Mouse (Mus musculus): Measurements from ENCODE around the gene Inpp5f. TPM values are rescaled to one million over a fixed set of nuclear protein-coding genes. Genes with fewer than 3 reads are reported as not detected.
"Not testable (repeated sequence)": the region's sequence is repeated elsewhere in the genome, so short reads cannot be mapped to it uniquely, and the experiment has no call there.

The Inpp5f gene
- polyA plus RNA-seq, 1 experiment: 18.4 TPM

DNA sequence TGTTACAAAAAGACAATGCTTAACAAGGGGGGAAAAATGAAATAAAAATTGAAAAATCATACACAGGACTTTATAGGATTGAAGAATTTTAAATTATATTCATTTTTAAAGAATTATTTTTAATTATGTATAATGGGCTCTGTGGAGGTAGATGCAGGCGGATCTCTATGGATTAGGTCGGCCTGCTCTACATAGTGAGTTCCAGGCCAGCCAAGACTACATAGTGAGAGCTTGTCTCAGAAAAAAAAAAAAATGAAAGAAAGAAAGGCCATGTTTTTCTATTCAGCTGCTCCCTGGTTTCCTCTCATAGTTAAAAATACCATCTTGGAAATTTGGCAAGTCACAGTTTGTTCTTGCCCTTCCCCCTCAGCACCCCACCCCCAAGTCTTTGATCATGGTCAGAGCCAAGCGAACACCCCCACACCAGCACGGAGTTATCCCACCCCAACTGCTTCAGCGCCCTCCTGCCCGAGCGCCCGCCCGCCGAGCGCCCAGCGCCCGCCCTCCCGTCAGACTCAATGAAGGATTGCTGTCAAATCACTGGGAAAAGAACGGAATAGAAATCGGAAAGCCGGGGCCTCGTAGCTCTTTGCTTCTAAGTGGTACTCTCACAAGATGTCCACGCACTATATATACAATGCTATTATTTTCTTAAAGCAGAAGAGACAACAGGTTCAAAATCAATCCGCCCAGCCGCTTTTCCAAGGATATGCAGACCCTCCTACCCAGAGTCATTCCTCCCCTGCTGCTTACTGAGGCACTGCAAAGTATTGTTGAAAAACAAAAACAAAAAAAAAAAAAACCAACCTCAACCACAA, 18.8 kb upstream of the Inpp5f start:
- Histone ChIP-seq H3K4me1 (ENCODE audit: control insufficient read depth, insufficient read depth, low read length) (no peaks in the 10 kb centered on the region), H3K4me3 (ENCODE audit: insufficient read depth, low read length) (no peak overlapping the region), H3K27ac (ENCODE audit: insufficient read depth, low read depth, low read length) (no peak overlapping the region)
- no peak for TF ChIP-seq CTCF (IDR thresholded peaks at IDR 0.05; ENCODE audit: low read depth, low read length)
- no peak for TF ChIP-seq POLR2A (IDR thresholded peaks at IDR 0.05; ENCODE audit: borderline replicate concordance, low read depth, low read length)

- H3K27ac ChIP-seq (ENCODE audit: insufficient read depth, low read depth, low read length): no peak overlapping the region
- TF ChIP-seq CTCF (IDR thresholded peaks at IDR 0.05; ENCODE audit: low read depth, low read length): no peak
- TF ChIP-seq POLR2A (IDR thresholded peaks at IDR 0.05; ENCODE audit: borderline replicate concordance, low read depth, low read length): no peak
- H3K4me3 ChIP-seq (ENCODE audit: insufficient read depth, low read length): no peak overlapping the region
- H3K4me1 ChIP-seq (ENCODE audit: control insufficient read depth, insufficient read depth, low read length): no peaks in the 10 kb centered on the region
These were observed 18.2 kb upstream of the Inpp5f start for GRCm38 (mm10) chr7:128592936-128593241.

DNA sequence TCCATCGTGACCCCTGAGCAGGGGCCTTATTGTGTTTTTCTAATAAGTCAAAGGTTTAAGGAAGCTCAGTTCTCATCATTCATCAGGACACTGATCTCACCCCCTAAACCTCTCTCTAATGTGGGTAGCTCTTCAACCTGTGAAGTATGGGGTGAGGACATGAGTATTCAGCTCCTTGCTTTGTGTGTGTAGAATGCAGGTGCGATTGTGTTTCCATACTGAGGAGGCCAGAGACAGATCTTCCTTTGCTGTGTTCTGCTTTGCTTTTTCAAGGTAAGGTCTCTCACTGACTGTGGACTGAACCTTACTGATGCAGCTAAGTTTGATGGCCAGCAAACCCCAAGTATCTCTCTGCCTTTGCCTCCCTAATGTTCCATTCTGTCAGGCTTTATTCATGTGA, 14.9 kb upstream of the Inpp5f start:
- H3K4me1 ChIP-seq (ENCODE audit: control insufficient read depth, insufficient read depth, low read length): no peaks in the 10 kb centered on the region
- TF ChIP-seq CTCF (IDR thresholded peaks at IDR 0.05; ENCODE audit: low read depth, low read length) (no peak), POLR2A (IDR thresholded peaks at IDR 0.05; ENCODE audit: borderline replicate concordance, low read depth, low read length) (no peak)
- H3K27ac ChIP-seq (ENCODE audit: insufficient read depth, low read depth, low read length): no peak overlapping the region
- no peak overlapping the region for H3K4me3 ChIP-seq (ENCODE audit: insufficient read depth, low read length)

DNA sequence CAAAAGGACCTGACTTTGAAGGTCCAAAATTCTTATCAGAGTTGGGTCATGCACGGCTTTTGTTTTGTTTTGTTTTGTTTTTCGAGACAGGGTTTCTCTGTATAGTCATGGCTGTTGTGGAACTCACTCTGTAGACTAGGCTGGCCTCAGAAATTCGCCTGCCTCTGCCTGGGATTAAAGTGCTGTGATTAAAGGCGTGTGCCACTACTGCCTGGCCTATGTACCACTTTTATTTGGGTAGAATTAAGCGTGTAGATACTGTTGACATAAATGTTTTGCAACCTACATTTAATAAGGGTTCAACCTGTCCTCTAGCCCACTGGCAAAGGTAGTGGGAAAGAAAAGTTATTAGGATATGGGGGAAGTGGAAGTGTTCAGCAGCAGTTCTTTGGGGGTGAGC, 12.1 kb upstream of the Inpp5f start:
- TF ChIP-seq POLR2A (IDR thresholded peaks at IDR 0.05; ENCODE audit: borderline replicate concordance, low read depth, low read length): no peak
- no peak for TF ChIP-seq CTCF (IDR thresholded peaks at IDR 0.05; ENCODE audit: low read depth, low read length)
- Histone ChIP-seq H3K4me3 (ENCODE audit: insufficient read depth, low read length) (no peak overlapping the region), H3K27ac (ENCODE audit: insufficient read depth, low read depth, low read length) (no peak overlapping the region), H3K4me1 (ENCODE audit: control insufficient read depth, insufficient read depth, low read length) (no peaks in the 10 kb centered on the region)

DNA sequence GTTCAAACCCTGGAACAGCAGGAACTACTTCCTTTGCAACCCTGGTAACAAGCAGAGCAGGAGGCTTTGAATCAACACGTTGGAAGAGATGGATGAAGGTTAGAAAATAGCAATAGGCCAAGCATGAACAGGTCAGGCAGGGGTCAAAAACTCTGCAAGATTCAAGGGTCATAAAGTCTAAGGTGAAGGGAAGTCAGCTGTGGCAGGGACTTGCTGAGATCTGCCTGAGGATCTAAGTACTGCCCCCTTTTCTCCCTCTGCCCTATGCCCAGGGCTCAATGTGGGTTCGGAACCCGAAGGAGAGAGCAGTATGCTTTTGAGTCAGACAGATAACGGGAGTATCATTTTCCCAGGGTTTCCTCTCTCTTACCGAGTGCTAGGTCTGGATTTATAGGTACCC, 9.3 kb upstream of the Inpp5f start:
- Histone ChIP-seq H3K4me1 (ENCODE audit: control insufficient read depth, insufficient read depth, low read length) (no peaks in the 10 kb centered on the region), H3K4me3 (ENCODE audit: insufficient read depth, low read length) (no peak overlapping the region), H3K27ac (ENCODE audit: insufficient read depth, low read depth, low read length) (no peak overlapping the region)
- TF ChIP-seq POLR2A (IDR thresholded peaks at IDR 0.05; ENCODE audit: borderline replicate concordance, low read depth, low read length) (no peak), CTCF (IDR thresholded peaks at IDR 0.05; ENCODE audit: low read depth, low read length) (no peak)

DNA sequence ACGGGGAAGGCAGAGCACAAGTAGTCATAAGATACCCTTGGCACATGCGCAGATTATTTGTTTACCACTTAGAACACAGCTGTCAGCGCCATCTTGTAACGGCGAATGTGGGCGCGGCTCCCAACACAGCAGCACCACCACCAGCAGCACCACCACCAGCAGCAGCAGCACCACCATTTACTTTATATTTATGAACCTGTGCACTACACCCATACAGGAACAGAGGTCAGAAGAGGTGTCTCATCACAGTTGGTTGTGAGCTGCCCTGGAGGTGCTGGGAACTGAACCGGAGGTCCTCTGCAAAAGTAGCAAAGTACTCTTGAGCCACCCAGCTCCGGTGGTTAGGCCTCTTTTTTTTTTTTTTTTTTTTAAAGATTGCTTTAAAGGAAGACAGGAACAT, 1.2 kb upstream of the Inpp5f start:
- not testable (repeated sequence) for H3K4me3 ChIP-seq (ENCODE audit: insufficient read depth, low read length); H3K27ac ChIP-seq (ENCODE audit: insufficient read depth, low read depth, low read length)
- H3K4me1 ChIP-seq (ENCODE audit: control insufficient read depth, insufficient read depth, low read length): peaks cover 19% of the 10 kb centered on the region

GRCm38 (mm10) chr7:128610490-128610889, 638 bp upstream of the Inpp5f start:
- TF ChIP-seq CTCF (IDR thresholded peaks at IDR 0.05; ENCODE audit: low read depth, low read length) (no peak), POLR2A (IDR thresholded peaks at IDR 0.05; ENCODE audit: borderline replicate concordance, low read depth, low read length) (no peak)
- Histone ChIP-seq H3K4me3 (ENCODE audit: insufficient read depth, low read length) (no peak overlapping the region), H3K27ac (ENCODE audit: insufficient read depth, low read depth, low read length) (peak overlapping the region; percentile 41)

DNA sequence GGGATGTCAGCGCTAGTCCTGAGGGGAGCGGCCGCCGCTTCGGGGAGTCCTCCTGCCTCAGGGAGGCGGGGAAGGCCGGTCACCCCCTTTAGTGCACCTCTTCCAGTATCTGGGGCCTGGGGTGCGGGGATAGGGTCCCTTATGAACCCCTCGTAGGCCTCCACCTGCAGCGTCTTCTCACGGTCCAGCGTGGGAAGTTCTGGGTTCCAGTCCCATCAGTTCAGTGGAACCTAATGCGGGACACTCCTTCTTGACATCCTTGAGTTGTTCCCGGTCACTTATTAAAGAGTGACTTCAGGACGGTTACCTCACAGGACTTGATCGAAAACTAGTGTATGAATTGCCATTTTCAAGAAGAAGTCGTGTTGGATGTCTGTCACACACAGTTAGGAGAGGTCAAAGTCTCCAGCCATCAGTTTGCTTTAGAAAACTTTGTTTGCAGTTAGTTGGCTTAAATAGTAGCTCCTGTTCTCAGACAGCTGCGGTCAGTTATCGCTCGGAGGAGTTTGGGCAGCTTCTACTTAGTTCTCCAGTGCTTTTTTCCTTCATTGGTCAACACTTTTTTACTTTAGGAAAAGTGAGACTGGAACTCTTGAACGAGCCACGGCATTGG, 777 bp downstream of the Inpp5f start:
- H3K4me1 ChIP-seq (ENCODE audit: control insufficient read depth, insufficient read depth, low read length): peaks cover 22% of the 10 kb centered on the region
- no peak for TF ChIP-seq CTCF (IDR thresholded peaks at IDR 0.05; ENCODE audit: low read depth, low read length)
- TF ChIP-seq POLR2A (IDR thresholded peaks at IDR 0.05; ENCODE audit: borderline replicate concordance, low read depth, low read length): no peak
- no peak overlapping the region for H3K27ac ChIP-seq (ENCODE audit: insufficient read depth, low read depth, low read length)
- peak overlapping the region; percentile 99 for H3K4me3 ChIP-seq (ENCODE audit: insufficient read depth, low read length)

More at GRCm38 (mm10) chr7:128610490-128610889, 638 bp upstream of the Inpp5f start:
- peaks cover 19% of the 10 kb centered on the region for H3K4me1 ChIP-seq (ENCODE audit: control insufficient read depth, insufficient read depth, low read length)

DNA sequence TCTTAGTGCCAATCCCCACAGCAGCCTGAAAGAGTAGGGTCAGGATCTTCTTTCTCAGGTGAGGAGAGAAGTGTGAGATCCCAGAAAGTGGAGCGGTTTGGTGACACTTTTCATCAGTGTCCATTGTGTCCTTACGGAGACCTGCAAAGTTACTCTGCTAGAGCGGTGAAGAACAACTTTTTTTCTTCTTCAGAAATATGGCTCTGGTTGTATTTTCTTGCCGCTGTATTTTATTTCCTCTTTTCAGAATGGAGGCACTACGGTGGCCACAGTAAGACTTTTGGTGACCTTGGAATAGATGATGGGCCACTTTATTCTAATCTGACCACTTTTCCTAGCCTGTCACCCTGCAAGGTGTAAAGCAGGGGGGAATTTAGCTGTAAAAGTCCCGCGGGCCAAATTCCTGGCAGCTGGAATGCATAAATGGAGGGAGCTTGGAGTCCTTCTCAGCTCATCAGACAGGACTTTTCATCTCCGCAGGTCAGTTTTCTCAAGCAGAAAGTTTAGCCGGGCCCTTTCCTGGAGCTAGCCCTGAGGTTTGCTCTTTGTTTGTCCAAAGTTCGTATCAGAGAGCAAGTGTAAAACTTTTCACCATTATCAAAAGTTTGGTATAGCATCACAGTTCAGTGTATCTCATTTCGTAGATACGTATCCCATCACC, 1.5 kb downstream of the Inpp5f start:
- no peak for TF ChIP-seq CTCF (IDR thresholded peaks at IDR 0.05; ENCODE audit: low read depth, low read length)
- Histone ChIP-seq H3K27ac (ENCODE audit: insufficient read depth, low read depth, low read length) (0 out of 2 replicates have a peak overlapping the region, but pooled peaks have one; percentile 5), H3K4me3 (ENCODE audit: insufficient read depth, low read length) (peak overlapping the region; percentile 99), H3K4me1 (ENCODE audit: control insufficient read depth, insufficient read depth, low read length) (peaks cover 25% of the 10 kb centered on the region)

DNA sequence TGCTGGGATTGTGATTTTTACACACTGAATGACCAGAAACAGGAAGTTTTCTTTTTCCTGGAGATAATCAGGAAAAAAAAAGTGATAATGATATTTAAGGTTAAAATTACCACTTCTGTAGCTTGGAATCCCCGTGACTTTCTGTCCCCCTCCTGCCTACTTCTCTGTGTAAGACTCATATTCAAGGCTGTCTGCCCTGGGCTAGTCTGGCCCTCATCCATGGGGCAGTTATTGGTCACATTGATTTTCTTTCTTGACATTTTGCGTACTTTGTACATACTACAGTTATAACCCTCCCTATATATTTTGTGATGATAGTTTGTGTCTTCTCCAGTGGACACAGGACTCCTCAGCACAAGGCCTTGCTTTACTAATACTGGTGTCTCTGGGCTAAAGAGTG, 2.5 kb downstream of the Inpp5f start:
- peaks cover 25% of the 10 kb centered on the region for H3K4me1 ChIP-seq (ENCODE audit: control insufficient read depth, insufficient read depth, low read length)
- no peak overlapping the region for H3K4me3 ChIP-seq (ENCODE audit: insufficient read depth, low read length)
- TF ChIP-seq CTCF (IDR thresholded peaks at IDR 0.05; ENCODE audit: low read depth, low read length): no peak
- H3K27ac ChIP-seq (ENCODE audit: insufficient read depth, low read depth, low read length): no peak overlapping the region

All from bone marrow macrophage, adult 2 months (primary cell).